Mouse (Mus musculus) E14TG2a.4 (cell line): ENCODE measurements around the gene Trp53rkb.
"Not testable (repeated sequence)": the region's sequence is repeated elsewhere in the genome, so short reads cannot be mapped to it uniquely, and the experiment has no call there.

Source experiments
- H3K27me3 ChIP-seq: 2 replicates; pipeline ENCODE4 v1.6.1; 2014; ENCODE audit warnings: low read length, control low read depth; ENCODE audit not compliant: insufficient read depth
- H3K36me3 ChIP-seq: 2 replicates; pipeline ENCODE4 v1.6.1; 2014; ENCODE audit warnings: low read length, control low read depth; ENCODE audit not compliant: insufficient read depth
- H3K4me1 ChIP-seq: replicated peaks from 2 replicates; pipeline ENCODE4 v1.6.1; 2014; ENCODE audit warnings: low read depth, low read length, control low read depth
- H3K4me3 ChIP-seq: replicated peaks from 2 replicates; pipeline ENCODE4 v1.5.1; 2014; ENCODE audit warnings: mild to moderate bottlenecking, low read length
- H3K9me3 ChIP-seq: 2 replicates; pipeline ENCODE4 v1.6.1; 2014; ENCODE audit warnings: low read length, control low read depth
- CTCF ChIP-seq: conservative IDR thresholded peaks from 2 replicates; pipeline ENCODE4 v1.5.1; 2014; ENCODE audit warnings: low read length
- NANOG ChIP-seq: IDR thresholded peaks from 2 replicates; pipeline ENCODE4 v1.6.1; 2014; ENCODE audit warnings: borderline replicate concordance, low read length, mixed read lengths
- POU5F1 ChIP-seq: IDR thresholded peaks from 2 replicates; pipeline ENCODE4 v1.6.1; 2014; ENCODE audit warnings: low read length, borderline replicate concordance

Gene Trp53rkb

DNA sequence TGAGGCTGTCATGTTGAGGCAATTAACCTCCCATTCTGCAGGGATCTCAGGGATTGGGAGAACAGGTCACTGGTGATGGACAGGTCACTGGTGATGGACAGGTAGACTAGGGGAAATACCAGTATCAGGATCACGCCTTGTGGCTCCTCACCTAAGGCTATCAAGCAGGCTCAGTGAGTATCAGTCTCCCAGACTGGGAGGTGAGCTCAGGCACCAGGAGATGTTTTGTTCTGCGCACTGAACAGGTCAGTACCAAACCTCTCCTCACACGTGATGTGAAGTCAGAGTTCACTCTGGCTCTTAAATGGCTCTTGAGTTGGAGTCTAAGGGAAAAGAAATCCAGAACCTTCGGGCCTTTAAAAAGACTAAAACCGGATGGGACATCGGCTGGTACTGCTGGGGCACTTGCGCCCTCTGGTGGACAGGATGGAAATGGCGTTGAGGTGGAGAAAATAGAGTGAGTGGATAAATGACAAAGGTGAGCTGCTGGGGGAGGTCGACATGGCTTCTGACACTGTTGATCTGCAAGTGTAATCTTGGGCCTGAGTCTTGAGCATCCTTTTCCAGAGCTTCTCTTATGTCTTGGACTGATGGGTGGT is 11.3 kb upstream of the Trp53rkb start:
- peaks cover 6% of the 10 kb centered on the region for H3K27me3 ChIP-seq
- no peak for TF ChIP-seq NANOG
- peak; percentile 92 for TF ChIP-seq CTCF
- no peak for TF ChIP-seq POU5F1

GRCm38 (mm10) chr2:166784376-166784775 is 8.0 kb upstream of the Trp53rkb start:
- Histone ChIP-seq H3K4me3 (no peak overlapping the region), H3K36me3 (no peaks in the 10 kb centered on the region), H3K4me1 (peaks cover 36% of the 10 kb centered on the region), H3K27me3 (peaks cover 8% of the 10 kb centered on the region), H3K9me3 (no peaks in the 10 kb centered on the region)
- TF ChIP-seq POU5F1: no peak
- TF ChIP-seq CTCF: peak; percentile 57

More for the DNA sequence above, 11.3 kb upstream of the Trp53rkb start:
- Histone ChIP-seq H3K4me1 (peaks cover 31% of the 10 kb centered on the region), H3K4me3 (no peak overlapping the region), H3K9me3 (no peaks in the 10 kb centered on the region), H3K36me3 (no peaks in the 10 kb centered on the region)

- Histone ChIP-seq H3K27me3 (peaks cover 8% of the 10 kb centered on the region), H3K4me3 (peak overlapping the region; percentile 93), H3K9me3 (no peaks in the 10 kb centered on the region), H3K36me3 (no peaks in the 10 kb centered on the region), H3K4me1 (peaks cover 22% of the 10 kb centered on the region)
- no peak for TF ChIP-seq CTCF
- no peak for TF ChIP-seq NANOG
- TF ChIP-seq POU5F1: no peak
Observed at GRCm38 (mm10) chr2:166786353-166787004, 5.9 kb upstream of the Trp53rkb start.

DNA sequence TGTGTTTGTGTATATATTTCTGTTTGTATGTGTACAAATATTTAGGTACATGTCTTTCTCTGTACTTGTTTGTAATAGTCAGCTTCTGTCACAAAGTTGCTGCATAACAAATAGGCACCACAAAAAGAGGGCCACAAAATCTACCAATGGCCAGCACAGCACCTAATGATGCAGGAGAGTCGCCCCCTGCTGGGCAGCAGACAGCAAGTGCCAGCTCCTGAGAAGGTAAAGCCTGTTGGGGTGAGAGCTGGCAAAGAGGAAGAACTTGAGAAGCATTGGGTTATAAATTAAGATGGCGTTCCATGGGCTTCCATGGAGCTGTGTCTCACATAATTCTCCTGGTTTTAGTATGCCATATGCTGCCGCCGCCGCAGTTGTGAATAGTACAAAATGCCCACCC is 593 bp upstream of the Trp53rkb start:
- no peak for TF ChIP-seq POU5F1
- peak; percentile 74 for TF ChIP-seq CTCF
- Histone ChIP-seq H3K36me3 (peaks cover 12% of the 10 kb centered on the region), H3K4me3 (no peak overlapping the region), H3K9me3 (no peaks in the 10 kb centered on the region), H3K27me3 (no peaks in the 10 kb centered on the region), H3K4me1 (peaks cover 43% of the 10 kb centered on the region)

DNA sequence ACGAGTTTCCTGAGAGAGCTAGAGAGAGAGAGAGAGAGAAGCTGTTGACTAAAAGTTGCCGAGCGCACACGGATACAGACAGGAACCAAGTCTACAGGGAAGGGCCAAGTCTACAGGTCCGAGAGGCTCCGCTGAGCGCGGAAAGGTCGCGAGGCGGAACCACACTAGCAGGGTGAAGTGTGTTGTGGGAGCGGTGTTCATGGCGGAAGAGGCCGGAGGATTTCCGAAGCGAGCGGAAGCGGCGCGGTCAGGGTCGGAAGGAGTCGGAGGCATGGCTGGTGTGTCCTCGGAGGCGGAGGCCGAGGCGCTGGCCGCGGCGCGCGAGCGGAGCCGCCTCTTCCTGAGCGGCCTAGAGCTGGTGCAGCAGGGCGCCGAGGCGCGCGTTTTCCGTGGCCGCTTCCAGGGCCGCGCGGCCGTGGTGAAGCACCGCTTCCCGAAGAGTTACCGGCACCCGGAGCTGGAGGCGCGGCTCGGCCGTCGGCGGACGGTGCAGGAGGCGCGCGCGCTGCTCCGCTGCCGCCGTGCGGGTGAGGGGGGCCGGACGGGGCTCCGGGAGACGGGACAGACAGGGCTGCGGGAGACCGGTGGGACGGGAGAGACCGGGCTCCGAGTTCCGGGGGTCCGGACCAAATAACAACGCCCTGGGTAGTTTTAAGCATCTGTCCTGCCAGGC is 1.3 kb downstream of the Trp53rkb start:
- not testable (repeated sequence) for H3K9me3 ChIP-seq, H3K27me3 ChIP-seq
- Histone ChIP-seq H3K36me3 (peaks cover 31% of the 10 kb centered on the region), H3K4me3 (peak overlapping the region; percentile 91), H3K4me1 (peaks cover 51% of the 10 kb centered on the region)

- peaks cover 33% of the 10 kb centered on the region for H3K36me3 ChIP-seq
- no peak overlapping the region for H3K4me3 ChIP-seq
- H3K4me1 ChIP-seq: peaks cover 41% of the 10 kb centered on the region
- no peaks in the 10 kb centered on the region for H3K27me3 ChIP-seq
- no peak for TF ChIP-seq NANOG
- no peak for TF ChIP-seq POU5F1
- TF ChIP-seq CTCF: no peak
- no peaks in the 10 kb centered on the region for H3K9me3 ChIP-seq
Observed at GRCm38 (mm10) chr2:166799615-166800472, 7.5 kb downstream of the Trp53rkb start.

- TF ChIP-seq CTCF: no peak
- no peak for TF ChIP-seq NANOG
- TF ChIP-seq POU5F1: no peak
- Histone ChIP-seq H3K9me3 (no peaks in the 10 kb centered on the region), H3K4me3 (no peak overlapping the region), H3K4me1 (peaks cover 42% of the 10 kb centered on the region), H3K36me3 (peaks cover 33% of the 10 kb centered on the region), H3K27me3 (no peaks in the 10 kb centered on the region)
Observed at GRCm38 (mm10) chr2:166800473-166800857, 8.1 kb downstream of the Trp53rkb start.

DNA sequence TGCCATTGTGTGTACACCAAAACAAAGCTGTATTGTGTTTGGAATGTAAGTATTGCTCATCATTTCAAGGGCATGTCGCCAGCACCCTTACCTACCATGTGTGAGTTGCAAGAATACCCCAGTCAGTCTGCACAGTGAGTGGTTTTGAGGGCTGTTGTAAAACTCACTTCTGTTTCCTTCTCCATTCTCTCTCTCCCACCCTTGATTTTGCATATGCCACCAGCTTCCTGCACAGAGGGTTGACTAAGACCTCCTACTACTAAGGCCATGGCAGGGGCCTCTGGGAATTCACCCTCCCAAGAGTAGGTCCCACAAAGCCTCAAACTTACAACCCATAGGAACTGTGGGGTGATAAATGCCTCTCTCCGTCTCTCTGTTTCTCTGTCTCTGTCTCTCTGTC is 9.1 kb downstream of the Trp53rkb start:
- Histone ChIP-seq H3K36me3 (peaks cover 24% of the 10 kb centered on the region), H3K9me3 (no peaks in the 10 kb centered on the region), H3K4me1 (peaks cover 40% of the 10 kb centered on the region), H3K4me3 (no peak overlapping the region), H3K27me3 (no peaks in the 10 kb centered on the region)
- no peak for TF ChIP-seq NANOG
- no peak for TF ChIP-seq CTCF
- TF ChIP-seq POU5F1: no peak
